Mouse (Mus musculus): Measurements from ENCODE around the gene Tll2.

Gene Tll2

GRCm38 (mm10) chr19:41206811-41207344, at the start of gene Tll2:
TSS of gene Tll2 (minus strand) at chr19:41206835.
- no peak for DNase-seq (ENCODE audit: low read depth, low spot score)

GRCm38 (mm10) chr19:41254584-41254983, 47.9 kb upstream of the Tll2 start:
- DNase-seq (ENCODE audit: low read depth, low spot score) = no peak

DNA sequence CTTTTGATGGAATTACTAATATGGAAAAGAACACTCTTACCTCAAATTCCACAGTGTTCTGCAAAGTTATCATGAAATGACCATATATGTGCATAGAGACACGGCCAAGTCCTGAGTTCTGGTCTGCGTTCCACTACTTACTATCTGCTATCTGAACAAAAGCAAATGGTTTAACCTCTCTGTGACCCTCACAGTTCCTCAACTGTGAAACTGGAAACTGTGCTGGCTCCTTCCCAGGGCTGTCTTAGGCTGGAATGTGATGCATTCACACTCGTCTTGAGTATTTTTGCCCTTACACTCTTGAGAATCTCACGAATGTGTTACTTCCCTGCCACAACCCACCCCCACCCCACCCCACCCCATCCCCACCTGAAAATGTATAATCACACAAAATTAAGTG, 42.3 kb upstream of the Tll2 start:
- no peak for DNase-seq (ENCODE audit: low read depth, low spot score)

GRCm38 (mm10) chr19:41248271-41248670, 41.6 kb upstream of the Tll2 start:
- no peak for DNase-seq (ENCODE audit: low read depth, low spot score)

DNA sequence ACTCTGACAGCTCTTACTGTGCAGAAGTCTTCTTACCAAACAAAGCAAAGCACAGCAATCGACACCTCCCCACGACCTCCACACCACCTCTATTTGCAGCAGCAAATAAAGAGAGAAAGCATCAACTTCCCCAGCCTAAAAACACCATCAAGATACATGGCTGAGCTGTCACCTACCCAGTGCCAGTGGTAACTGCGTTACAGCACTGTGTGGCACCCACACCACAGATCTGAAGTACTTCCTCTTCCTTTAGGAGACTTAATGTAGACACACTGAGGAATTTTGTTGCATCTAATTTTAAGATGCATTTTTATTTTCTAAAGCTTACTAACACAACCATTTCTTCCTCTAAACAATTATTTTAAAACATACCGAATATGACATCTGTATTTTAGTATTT, 39.6 kb upstream of the Tll2 start:
- no peak for DNase-seq (ENCODE audit: low read depth, low spot score)

DNA sequence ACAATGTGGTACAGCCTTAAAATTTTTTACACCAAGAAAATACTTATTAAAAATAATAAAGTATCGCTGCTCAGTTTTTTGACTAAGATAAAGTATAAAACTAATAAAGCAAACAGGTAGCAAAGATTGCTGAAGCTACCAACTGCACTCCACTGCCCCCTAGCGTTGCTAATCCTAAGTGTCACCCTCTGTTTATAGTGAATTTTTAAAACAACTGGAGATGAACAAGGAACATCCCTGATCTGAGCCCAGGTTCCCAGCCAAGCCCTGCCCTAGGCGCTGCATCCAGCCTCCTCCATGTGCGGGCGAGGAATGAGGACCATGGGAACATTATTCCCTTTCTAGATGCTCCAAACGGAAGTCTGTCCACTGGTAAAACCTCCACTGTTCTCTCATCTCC, 37.9 kb upstream of the Tll2 start:
- DNase-seq (ENCODE audit: low read depth, low spot score) = no peak

GRCm38 (mm10) chr19:41241997-41242396, 35.4 kb upstream of the Tll2 start:
- DNase-seq (ENCODE audit: low read depth, low spot score) = no peak

DNA sequence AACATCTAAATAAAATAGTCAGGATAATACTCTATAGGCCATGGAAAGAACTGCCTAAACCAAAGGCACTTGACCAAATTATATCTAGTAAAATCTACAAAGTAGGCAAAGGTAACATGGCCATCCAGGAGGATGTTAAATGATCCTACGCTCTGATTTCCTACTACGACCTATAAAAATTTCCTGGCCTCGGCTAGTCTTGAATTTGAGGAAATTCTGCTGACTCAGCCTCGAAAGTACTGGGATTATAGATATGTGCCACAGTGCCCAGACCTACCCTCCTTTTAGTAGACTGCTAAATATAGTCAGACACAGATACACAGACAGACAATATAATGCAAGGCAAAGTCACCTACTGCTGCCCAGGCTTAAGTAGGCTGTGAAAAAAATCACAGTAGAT, 27.1 kb upstream of the Tll2 start:
- no peak for DNase-seq (ENCODE audit: low read depth, low spot score)

DNA sequence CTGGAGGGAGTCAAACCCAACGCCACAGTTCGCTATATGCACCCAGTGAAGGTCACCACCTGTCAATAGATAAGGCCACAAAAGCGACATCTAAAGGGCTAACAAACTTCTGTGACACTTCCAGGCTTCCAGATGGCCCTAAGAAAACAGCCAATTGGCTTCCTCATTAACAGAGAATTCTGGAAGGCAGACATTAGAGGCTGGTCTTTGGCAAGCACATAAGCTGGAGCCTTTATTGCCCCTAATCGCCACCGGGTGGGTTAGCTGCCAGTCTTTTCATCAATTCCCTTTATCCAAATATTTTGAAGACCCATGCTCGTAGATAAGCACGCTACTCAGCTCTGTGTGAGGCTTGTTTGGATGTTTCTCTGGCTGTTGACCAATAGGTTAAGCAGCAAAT, 1.7 kb upstream of the Tll2 start:
- no peak for DNase-seq (ENCODE audit: low read depth, low spot score)

- no peak for DNase-seq (ENCODE audit: low read depth, low spot score)
These were observed 409 bp downstream of the Tll2 start for GRCm38 (mm10) chr19:41206041-41206810.

DNA sequence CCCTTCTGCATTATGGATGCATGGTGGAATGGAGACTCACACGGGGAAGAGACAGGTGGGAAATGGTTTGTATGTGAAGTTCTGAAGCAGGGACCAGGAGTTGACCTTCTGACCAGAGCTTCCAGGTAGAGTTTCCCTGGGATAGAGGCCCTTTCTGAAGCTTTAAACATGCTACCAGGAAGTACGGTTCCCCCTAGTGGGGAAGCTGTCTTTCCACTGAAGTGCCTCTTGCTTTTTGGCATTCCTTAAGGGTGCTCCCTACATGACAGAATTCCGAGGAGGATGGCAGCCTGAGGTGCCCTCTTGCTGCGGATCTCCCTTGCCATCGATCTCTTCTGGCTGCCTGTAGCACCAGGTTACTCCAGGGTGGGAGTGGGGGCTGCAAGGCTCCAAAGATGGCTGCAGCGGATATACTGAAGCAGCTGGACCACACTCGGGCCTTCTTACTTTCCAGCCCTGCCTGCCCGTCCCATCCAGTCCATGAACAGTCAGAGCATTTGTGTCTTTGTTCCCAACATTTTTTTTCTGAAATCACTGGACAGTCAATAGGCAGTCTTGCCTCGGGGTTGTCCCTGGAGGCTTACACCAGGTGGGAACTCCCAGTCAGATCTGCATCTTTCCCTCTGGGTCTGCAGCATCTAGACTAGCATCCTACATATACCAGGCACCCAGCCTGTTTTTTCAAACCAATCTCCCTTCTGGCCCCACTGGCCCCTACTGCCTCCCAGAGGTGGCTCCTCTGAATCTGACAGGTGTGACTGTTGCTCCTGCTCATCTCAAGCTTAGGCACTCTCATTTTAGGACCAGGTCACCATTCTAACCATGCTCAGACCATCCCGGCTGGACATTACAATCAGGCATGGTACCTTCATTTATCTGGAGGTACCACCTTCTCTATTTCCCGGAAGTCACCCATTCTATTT, 2.2 kb downstream of the Tll2 start:
- DNase-seq (ENCODE audit: low read depth, low spot score) = no peak

GRCm38 (mm10) chr19:41197606-41198005, 9.0 kb downstream of the Tll2 start:
- DNase-seq (ENCODE audit: low read depth, low spot score) = no peak

DNA sequence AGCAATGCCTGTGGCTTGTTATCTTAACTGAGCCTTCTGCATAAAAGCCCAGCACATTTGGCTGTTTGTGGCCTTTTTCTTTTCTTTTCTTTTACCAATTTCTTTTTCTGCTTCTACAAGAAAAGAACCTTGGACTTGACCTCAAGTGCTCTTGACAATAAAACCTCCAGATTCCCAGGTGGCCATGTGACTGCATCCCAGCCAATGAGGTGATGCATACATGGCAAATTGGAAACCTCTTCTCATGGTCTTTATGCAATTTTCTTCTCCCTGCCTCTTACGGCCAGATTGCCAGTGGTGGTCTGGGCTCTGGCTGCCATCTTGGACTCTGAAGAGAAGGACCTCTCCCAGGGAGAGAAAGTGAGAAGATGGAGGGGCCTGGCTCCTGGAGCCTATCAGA, 13.3 kb downstream of the Tll2 start:
- DNase-seq (ENCODE audit: low read depth, low spot score) = no peak

DNA sequence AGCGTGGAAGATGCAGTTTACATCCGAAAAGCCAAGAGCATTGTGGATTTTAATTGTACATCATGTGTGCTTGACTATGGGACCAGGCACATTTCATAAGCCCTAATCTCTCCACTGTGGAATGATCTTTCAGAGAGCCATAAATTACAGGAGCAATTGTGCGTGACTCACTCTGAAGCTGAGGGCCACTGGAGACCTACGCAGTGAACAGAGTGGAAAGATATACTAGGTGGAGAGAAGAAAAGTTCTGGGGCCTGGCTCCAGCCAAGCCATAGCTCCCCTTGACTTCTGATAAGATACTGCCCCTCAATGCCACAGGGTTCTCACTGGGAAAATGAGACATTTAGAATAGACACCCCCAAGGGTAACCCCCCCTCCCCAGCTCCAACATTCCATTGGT, 13.7 kb downstream of the Tll2 start:
- no peak for DNase-seq (ENCODE audit: low read depth, low spot score)

GRCm38 (mm10) chr19:41191724-41192123, 14.9 kb downstream of the Tll2 start:
- DNase-seq (ENCODE audit: low read depth, low spot score) = no peak

DNA sequence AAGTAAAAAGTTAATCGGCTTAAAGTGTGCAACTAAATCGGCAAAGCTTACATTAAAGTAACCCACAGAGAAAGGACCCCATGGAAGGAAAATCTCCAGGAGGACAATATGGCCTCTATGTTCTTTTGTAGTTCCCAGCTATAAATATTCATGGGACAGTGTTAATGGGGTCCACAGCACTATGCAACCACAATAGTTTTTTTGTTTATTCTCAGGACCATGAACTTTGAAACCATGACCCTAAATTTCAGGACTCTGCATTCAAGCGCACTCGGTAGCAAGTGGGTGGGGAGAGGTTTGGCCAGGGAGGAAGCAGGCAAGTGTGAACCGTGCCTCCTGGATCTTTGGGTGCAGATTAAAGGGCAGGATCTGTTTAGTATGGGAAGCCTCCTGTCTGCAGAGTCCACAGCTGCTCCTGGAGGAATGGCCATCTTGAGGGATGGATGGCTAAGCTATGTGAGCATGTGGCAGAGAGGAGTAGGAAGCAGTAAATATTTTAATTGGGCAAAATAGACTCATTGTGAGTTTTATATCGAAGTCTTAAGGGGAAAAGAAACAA, 15.7 kb downstream of the Tll2 start:
- DNase-seq (ENCODE audit: low read depth, low spot score) = no peak

DNA sequence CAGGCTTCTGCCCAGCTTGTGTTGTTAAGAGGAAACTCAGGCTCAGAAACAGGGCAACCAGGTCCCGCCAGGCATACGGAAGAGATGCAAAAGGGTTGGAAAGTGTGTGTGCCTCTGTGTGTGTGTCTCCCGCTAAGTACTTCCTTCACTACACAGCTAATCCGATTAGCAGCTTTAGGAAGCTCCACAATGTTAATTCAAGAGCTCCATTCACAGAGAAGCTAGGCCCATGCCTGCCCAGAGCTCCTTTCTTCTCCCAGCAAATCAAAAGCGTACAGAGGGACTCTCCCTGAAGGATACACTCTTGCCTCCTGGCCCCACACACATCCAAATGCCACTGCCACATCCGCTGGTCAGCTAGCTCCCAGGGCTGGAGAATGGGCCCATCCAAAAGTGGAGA, 29.3 kb downstream of the Tll2 start:
- DNase-seq (ENCODE audit: low read depth, low spot score) = no peak

- DNase-seq (ENCODE audit: low read depth, low spot score) = no peak
These were observed 29.8 kb downstream of the Tll2 start for GRCm38 (mm10) chr19:41176881-41177280.

DNA sequence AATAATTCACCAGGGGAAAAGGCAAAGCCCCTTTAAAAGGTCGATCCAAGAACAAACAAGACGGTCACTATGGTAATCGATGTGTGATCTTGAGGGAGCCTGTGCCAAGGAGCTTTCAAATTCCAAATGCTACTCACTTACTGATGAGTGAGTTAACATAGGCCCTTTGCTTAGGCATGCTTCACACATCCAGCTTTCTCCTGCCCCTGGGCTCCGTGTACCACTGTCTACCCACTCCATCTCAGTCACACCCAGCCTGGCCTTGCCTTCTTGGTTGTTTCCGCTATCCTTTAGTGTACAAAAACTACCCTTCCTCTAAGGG, 40.8 kb downstream of the Tll2 start:
- no peak for DNase-seq (ENCODE audit: low read depth, low spot score)

DNA sequence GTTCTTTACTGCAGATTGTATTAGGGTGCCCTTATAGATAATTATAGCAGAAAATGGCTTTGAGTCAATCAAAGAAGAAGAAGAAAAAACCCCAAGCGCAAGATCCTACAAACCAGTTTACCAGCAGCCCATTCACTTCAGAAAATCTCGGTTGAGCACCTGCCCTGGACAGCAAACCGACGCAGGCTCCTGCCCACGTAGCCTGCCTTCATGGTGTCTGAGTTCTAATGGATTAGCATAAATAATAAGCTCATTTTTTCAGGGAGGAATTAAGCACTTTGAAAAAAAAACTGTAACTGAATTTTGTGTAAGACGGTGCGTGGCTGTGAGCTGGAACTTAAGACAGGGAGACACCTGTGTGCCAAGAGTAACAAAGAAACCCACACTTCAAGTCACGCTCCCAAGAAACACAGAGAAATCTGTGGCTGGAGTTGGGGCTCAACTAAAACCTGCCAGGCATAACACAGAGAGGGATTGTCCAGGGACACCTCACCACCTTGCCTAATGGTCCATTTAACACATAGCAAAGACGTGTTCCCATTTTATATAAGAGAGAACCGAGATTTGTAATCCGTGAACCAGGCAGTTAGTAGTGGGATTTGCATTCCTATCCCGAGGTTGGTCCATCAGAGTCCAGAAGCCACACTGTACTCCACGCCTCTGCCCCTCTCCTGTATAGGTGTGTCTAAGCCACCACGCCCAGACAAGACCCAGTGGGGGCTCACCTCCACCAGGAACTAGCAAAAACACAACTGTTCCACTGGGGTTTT, 41.3 kb downstream of the Tll2 start:
- no peak for DNase-seq (ENCODE audit: low read depth, low spot score)

- DNase-seq (ENCODE audit: low read depth, low spot score) = no peak
These were observed 42.1 kb downstream of the Tll2 start for GRCm38 (mm10) chr19:41164447-41165095.
